Mouse (Mus musculus) hindbrain, embryonic 11.5 days (tissue): ENCODE data around the gene Mucl3. TPM values are rescaled to one million over a fixed set of nuclear protein-coding genes. Genes with fewer than 3 reads are reported as not detected.
A peak's percentile ranks its signal among the peaks of the same experiment; 100 is the strongest.

ENCODE experiments used
- ATAC-seq: fragments of 200-750 bp; cut with Nextera tagmentation; 2 replicates; pipeline ENCODE4 v1.8.0; 2017; ENCODE audit warnings: mild to moderate bottlenecking, moderate TSS enrichment, moderate library complexity; ENCODE audit not compliant: low FRiP score
- DNase-seq: peaks from one replicate; pipeline ENCODE4 v3.0.0-alpha.2; 2015; ENCODE audit warnings: low spot score
- H3K27ac ChIP-seq: fragments of 300-500 bp; sonication (generic); 2 replicates; pipeline ENCODE4 v1.5.1; 2014; ENCODE audit warnings: mild to moderate bottlenecking, low read depth, low read length
- H3K27me3 ChIP-seq: fragments of 300-500 bp; sonication (generic); 2 replicates; pipeline ENCODE4 v1.6.1; 2014; ENCODE audit warnings: mild to moderate bottlenecking, low read length, moderate library complexity, mixed read lengths; ENCODE audit not compliant: control insufficient read depth, insufficient read depth
- H3K36me3 ChIP-seq: fragments of 300-500 bp; sonication (generic); 2 replicates; pipeline ENCODE4 v1.6.1; 2014; ENCODE audit warnings: mild to moderate bottlenecking, low read length, moderate library complexity, mixed read lengths; ENCODE audit not compliant: control insufficient read depth, insufficient read depth
- H3K4me1 ChIP-seq: fragments of 300-500 bp; sonication (generic); replicated peaks from 2 replicates; pipeline ENCODE4 v1.6.1; 2014; ENCODE audit warnings: low read length, mixed read lengths; ENCODE audit not compliant: control insufficient read depth, insufficient read depth
- H3K4me2 ChIP-seq: fragments of 300-500 bp; sonication (generic); replicated peaks from 2 replicates; pipeline ENCODE4 v1.6.1; 2014; ENCODE audit warnings: mild to moderate bottlenecking, low read depth, low read length
- H3K4me3 ChIP-seq: fragments of 300-500 bp; sonication (generic); 2 replicates; pipeline ENCODE4 v1.5.1; 2014; ENCODE audit warnings: low read depth, low read length
- H3K9ac ChIP-seq: fragments of 300-500 bp; sonication (generic); 2 replicates; pipeline ENCODE4 v1.6.1; 2014; ENCODE audit warnings: low read depth, low read length
- H3K9me3 ChIP-seq: fragments of 300-500 bp; sonication (generic); 2 replicates; pipeline ENCODE4 v1.6.1; 2016; ENCODE audit warnings: low read length; ENCODE audit not compliant: control insufficient read depth
- WGBS: fragments of 180-500 bp; shearing (Covaris S2); extraction: QIAGEN DNeasy Blood & Tissue Kit; methylation state at CpG from one replicate; pipeline ENCODE4 v1.1.7; 2014; 5-methylcytosine and 5-hydroxymethylcytosine counted together
- polyA plus RNA-seq: library from polyadenylated mRNA; unstranded; fragments of >200 nt; fragmentation: Nextera tagmentation; extraction: Ambion mirVana; gene quantifications from 2 replicates; pipeline ENCODE4 v1.2.1, GENCODE M21; 2014

The Mucl3 gene
- polyA plus RNA-seq, 1 experiment from 2014 or later: 0.32 TPM

GRCm38 (mm10) chr17:35590410-35591218 is 52.9 kb downstream of the Mucl3 start:
- DNase-seq (peak; percentile 91), ATAC-seq (peak; percentile 60; the same call in 1 of the 2 replicates)
- Histone ChIP-seq H3K36me3 (no peaks in the 10 kb centered on the region), H3K9ac (no peak overlapping the region), H3K27ac (no peak overlapping the region), H3K4me2 (no peak overlapping the region), H3K4me3 (no peak overlapping the region), H3K4me1 (no peaks in the 10 kb centered on the region), H3K9me3 (no peaks in the 10 kb centered on the region), H3K27me3 (no peaks in the 10 kb centered on the region; the same call in 1 of the 2 replicates)
- 57% methylated on average over 21 of the region's 21 CpGs for WGBS

DNA sequence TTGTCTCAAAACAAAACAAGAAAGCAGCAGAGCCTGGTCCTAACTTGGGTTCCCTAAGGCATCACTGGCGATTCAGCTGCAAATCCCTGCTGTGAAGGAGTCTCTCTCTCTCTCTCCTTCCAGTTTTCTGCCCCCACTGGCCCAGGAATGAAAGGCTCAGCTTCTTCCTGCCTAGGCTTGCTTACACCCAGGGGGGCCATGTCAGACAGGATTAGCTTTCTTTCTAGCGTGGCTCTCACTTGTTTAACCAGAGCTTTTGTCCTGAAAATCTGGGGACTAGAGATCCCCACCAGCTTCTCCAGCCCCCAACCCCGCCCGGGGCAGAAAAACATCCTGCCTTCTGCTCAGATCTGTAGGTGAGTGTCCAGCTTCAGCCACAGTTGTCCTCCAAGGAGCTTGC is 55.1 kb downstream of the Mucl3 start:
- no peaks in the 10 kb centered on the region for H3K36me3 ChIP-seq
- no peak for ATAC-seq
- H3K4me2 ChIP-seq: no peak overlapping the region
- H3K27ac ChIP-seq: no peak overlapping the region
- no peaks in the 10 kb centered on the region for H3K9me3 ChIP-seq
- no peaks in the 10 kb centered on the region; the same call in 1 of the 2 replicates for H3K27me3 ChIP-seq
- H3K9ac ChIP-seq: no peak overlapping the region
- WGBS: 20% methylated on average over 4 of the region's 4 CpGs
- no peak for DNase-seq
- no peaks in the 10 kb centered on the region for H3K4me1 ChIP-seq
- no peak overlapping the region for H3K4me3 ChIP-seq

- H3K9me3 ChIP-seq: no peaks in the 10 kb centered on the region
- H3K4me2 ChIP-seq: no peak overlapping the region
- H3K4me1 ChIP-seq: no peaks in the 10 kb centered on the region
- no peaks in the 10 kb centered on the region; the same call in 1 of the 2 replicates for H3K27me3 ChIP-seq
- no peaks in the 10 kb centered on the region for H3K36me3 ChIP-seq
- DNase-seq (no peak), ATAC-seq (no peak)
- WGBS: 84% methylated on average over 1 of the region's 1 CpGs
- H3K27ac ChIP-seq: no peak overlapping the region
- H3K4me3 ChIP-seq: no peak overlapping the region
- no peak overlapping the region for H3K9ac ChIP-seq
These were observed 56.2 kb downstream of the Mucl3 start for GRCm38 (mm10) chr17:35587291-35587690.

Other genes starting within 250 kb of the Mucl3 start
- 0.46 and 0.60 TPM in 2 replicates for gene H2-Q6, start 218.8 kb downstream of the Mucl3 start, polyA plus RNA-seq
- 7.0 and 8.7 TPM in 2 replicates for gene H2-Q7, start 204.5 kb downstream of the Mucl3 start, polyA plus RNA-seq
- 0.15 TPM in 1 of 2 replicates, not detected in the other for gene H2-Q10, start 173.6 kb downstream of the Mucl3 start, polyA plus RNA-seq
- gene Pou5f1, start 137.7 kb downstream of the Mucl3 start, polyA plus RNA-seq: not detected in 2 replicates
- 49.4 and 50.8 TPM in 2 replicates for gene Tcf19, start 126.9 kb downstream of the Mucl3 start, polyA plus RNA-seq
- 8.3 and 8.9 TPM in 2 replicates for gene Cchcr1, start 126.6 kb downstream of the Mucl3 start, polyA plus RNA-seq
- gene Psors1c2, start 110.5 kb downstream of the Mucl3 start, polyA plus RNA-seq: 0.67 and 0.97 TPM in 2 replicates
- gene Cdsn, start 91.6 kb downstream of the Mucl3 start, polyA plus RNA-seq: 0.06 and 0.20 TPM in 2 replicates
- not detected in 2 replicates for gene 2300002M23Rik, start 76.2 kb downstream of the Mucl3 start, polyA plus RNA-seq
- not detected in 2 replicates for gene Sfta2, start 42.1 kb downstream of the Mucl3 start, polyA plus RNA-seq
- not detected in 2 replicates for gene Gm9573, start 17.1 kb downstream of the Mucl3 start, polyA plus RNA-seq
- 6.9 and 8.7 TPM in 2 replicates for gene Vars2, start 23.9 kb upstream of the Mucl3 start, polyA plus RNA-seq
- 37.8 and 41.4 TPM in 2 replicates for gene Gtf2h4, start 30.0 kb upstream of the Mucl3 start, polyA plus RNA-seq
- gene Ddr1, start 60.9 kb upstream of the Mucl3 start, polyA plus RNA-seq: 69.9 and 78.8 TPM in 2 replicates
- 3.6 and 4.0 TPM in 2 replicates for gene Ier3, start 178.0 kb upstream of the Mucl3 start, polyA plus RNA-seq
- gene Flot1, start 179.5 kb upstream of the Mucl3 start, polyA plus RNA-seq: 48.1 and 50.0 TPM in 2 replicates
- gene Tubb5, start 194.6 kb upstream of the Mucl3 start, polyA plus RNA-seq: 1,599 and 1,667 TPM in 2 replicates
- 16.8 and 17.3 TPM in 2 replicates for gene Mdc1, start 197.8 kb upstream of the Mucl3 start, polyA plus RNA-seq
- gene Nrm, start 217.6 kb upstream of the Mucl3 start, polyA plus RNA-seq: 49.2 and 51.0 TPM in 2 replicates
- gene Ppp1r18, start 221.9 kb upstream of the Mucl3 start, polyA plus RNA-seq: 27.6 and 31.3 TPM in 2 replicates
- gene Dhx16, start 236.1 kb upstream of the Mucl3 start, polyA plus RNA-seq: 33.5 and 39.8 TPM in 2 replicates